In the genomic region with DNA sequence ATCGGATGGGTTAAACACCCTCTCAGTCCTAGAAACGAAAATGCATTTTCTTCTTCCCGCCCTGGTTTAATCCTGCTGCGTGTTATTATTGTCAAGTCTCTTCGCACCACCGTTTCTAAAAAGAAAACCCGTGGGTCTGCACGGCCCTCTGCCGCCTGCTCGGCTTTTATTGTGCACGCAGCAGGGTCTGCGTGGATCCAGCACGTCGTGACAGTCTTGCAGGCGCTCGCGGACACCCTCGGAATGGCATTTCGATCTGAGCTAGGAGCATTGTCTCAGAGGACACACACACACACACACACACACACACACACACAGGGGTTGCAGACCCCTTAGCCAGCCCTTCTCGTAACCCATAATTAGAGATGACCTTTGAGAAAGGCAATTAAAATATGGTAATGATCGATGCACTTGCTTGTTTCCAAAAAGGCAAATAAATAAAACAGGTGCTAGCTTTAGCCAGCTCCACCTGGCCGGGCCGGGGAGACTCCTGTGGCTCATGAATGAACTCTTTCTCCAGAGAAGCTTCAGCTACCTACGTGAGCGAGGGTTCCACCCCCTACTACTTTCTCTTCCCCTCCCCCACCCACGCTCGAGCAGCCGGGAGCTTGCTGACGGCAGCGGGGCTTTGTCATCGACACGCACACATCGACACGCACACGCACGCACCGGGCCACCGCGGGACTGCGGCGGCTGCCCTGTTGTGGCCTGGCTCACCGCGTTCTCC, we compare ENCODE assay signal across 8 mouse cellular contexts. TPM values are rescaled to one million over a fixed set of nuclear protein-coding genes. Genes with fewer than 3 reads are reported as not detected.
DNase-seq lines count a peak whose midpoint lies in the region; ATAC-seq and TF ChIP-seq lines count a peak whose summit lies in the region.

No protein-coding gene starts in this region.

- H3K9ac ChIP-seq in hindbrain, embryonic 15.5 days, result peak overlapping the region; percentile 40

- peak overlapping the region; percentile 61 for H3K4me2 ChIP-seq in hindbrain, embryonic 15.5 days

- peaks cover 3% of the 10 kb centered on the region; the same call in 1 of the 2 replicates for H3K4me1 ChIP-seq in erythroblast, embryonic 14.5 days (ENCODE audit: control insufficient read depth)
- H3K4me1 ChIP-seq in thymus, adult 2 months (replicated peaks; ENCODE audit: control insufficient read depth, insufficient read depth, low read length), result peaks cover 55% of the 10 kb centered on the region
- peaks cover 35% of the 10 kb centered on the region for H3K4me1 ChIP-seq in hindbrain, embryonic 15.5 days (replicated peaks)

- no peak for TF ChIP-seq POLR2A in thymus, adult 2 months (IDR thresholded peaks at IDR 0.05; ENCODE audit: control insufficient read depth, extremely low read depth, insufficient read depth, low read length, poor library complexity)

- no peak for TF ChIP-seq CTCF in thymus, adult 2 months (IDR thresholded peaks at IDR 0.05; ENCODE audit: borderline replicate concordance, control insufficient read depth, extremely low read depth, insufficient read depth, low read length, poor library complexity)

- H3K27ac ChIP-seq in thymus, adult 2 months (ENCODE audit: control insufficient read depth, insufficient read depth, low read length), result no peak overlapping the region
- no peak overlapping the region for H3K27ac ChIP-seq in hindbrain, embryonic 15.5 days (replicated peaks)

- H3K4me3 ChIP-seq in erythroblast, embryonic 14.5 days (replicated peaks), result peak overlapping the region; percentile 38
- H3K4me3 ChIP-seq in thymus, adult 2 months (ENCODE audit: control insufficient read depth, insufficient read depth, low read length), result peak overlapping the region; percentile 43
- peak overlapping the region; percentile 30 for H3K4me3 ChIP-seq in hindbrain, embryonic 15.5 days

- H3K27me3 ChIP-seq in erythroblast, embryonic 14.5 days (ENCODE audit: control insufficient read depth), result peaks cover 88% of the 10 kb centered on the region
- no peaks in the 10 kb centered on the region for H3K27me3 ChIP-seq in thymus, adult 2 months (ENCODE audit: control insufficient read depth, insufficient read depth, low read length)
- H3K27me3 ChIP-seq in hindbrain, embryonic 15.5 days, result peaks cover 52% of the 10 kb centered on the region

- ATAC-seq in erythroblast, adult 5-6 weeks (replicated peaks; ENCODE audit: low FRiP score, poor library complexity, severe bottlenecking), result no peak
- ATAC-seq in hindbrain, embryonic 15.5 days (ENCODE audit: low FRiP score, low read depth), result peak; percentile 71
- ATAC-seq in megakaryocyte, adult 5-6 weeks (ENCODE audit: poor library complexity, severe bottlenecking), result peak; percentile 50; the same call in 1 of the 2 replicates

- H3K36me3 ChIP-seq in erythroblast, embryonic 14.5 days (ENCODE audit: control insufficient read depth), result no peaks in the 10 kb centered on the region
- H3K36me3 ChIP-seq in thymus, adult 2 months (ENCODE audit: control insufficient read depth, insufficient read depth, low read length), result no peaks in the 10 kb centered on the region
- H3K36me3 ChIP-seq in hindbrain, embryonic 15.5 days, result no peaks in the 10 kb centered on the region

- no peaks in the 10 kb centered on the region for H3K9me3 ChIP-seq in erythroblast, embryonic 14.5 days (ENCODE audit: control insufficient read depth, low read length)
- no peaks in the 10 kb centered on the region for H3K9me3 ChIP-seq in hindbrain, embryonic 15.5 days

- DNase-seq in thymus, adult 2 months, result peak; percentile 45
- DNase-seq in thymus, adult 18-20 months, result no peak
- peak; percentile 36 for DNase-seq in testis, postnatal 10 days (ENCODE audit: low spot score)
- DNase-seq in left cerebral cortex, adult 8-10 months (ENCODE audit: low spot score in 2 of 2), result no peak

- WGBS in thymus, adult 2 months, result 3% methylated on average over 41 of the region's 43 CpGs
- WGBS in hindbrain, embryonic 15.5 days, result 3% methylated on average over 43 of the region's 43 CpGs

RNA-seq across cellular contexts. Expression of gene Bcor, which starts 8.7 kb away (rescaled TPM):
- 0.63 and 0.66 TPM in 2 replicates for polyA plus RNA-seq in erythroblast, embryonic 14.5 days (2012)
- total RNA-seq in erythroblast, adult 5-6 weeks (2015; ENCODE audit: low replicate concordance), result 11.0 and 11.9 TPM in 2 replicates
- total RNA-seq in erythroblast, adult 5-6 weeks (2017; ENCODE audit: low replicate concordance), result 8.7 and 9.8 TPM in 2 replicates
- polyA plus RNA-seq in thymus, adult 2 months (2012; rRNA removed), result 30.6 and 37.7 TPM in 2 replicates
- 13.0 and 15.8 TPM in 2 replicates for polyA plus RNA-seq in hindbrain, embryonic 15.5 days (2015; fragmentation: Nextera tagmentation; extraction: Ambion mirVana)
- 27.3 and 27.7 TPM in 2 replicates for total RNA-seq in megakaryocyte, adult 5-6 weeks (2015)
- 24.7 and 27.9 TPM in 2 replicates for total RNA-seq in megakaryocyte, adult 5-6 weeks (2017)
- 10 to 100 TPM; 27.1 to 32.2 (median 27.4) TPM for total RNA-seq in left cerebral cortex, adult 8-10 months (2022)

Comparison
In these comparisons a context has a peak if more than half of its experiments do, and no peak if none do; other contexts are left out.
1. DNase-seq: peak in thymus, adult 2 months (single experiment) and testis, postnatal 10 days (single experiment); none in thymus, adult 18-20 months (0 of 2) and left cerebral cortex, adult 8-10 months (0 of 2).
2. Peak in every context shown above with its lines, with median percentiles within 50 percentile points of each other: H3K4me3 ChIP-seq.